Mouse (Mus musculus) heart, embryonic 13.5 days (tissue): ENCODE measurements around the gene Smarcd2. TPM values are rescaled to one million over a fixed set of nuclear protein-coding genes. Genes with fewer than 3 reads are reported as not detected.
A peak's percentile ranks its signal among the peaks of the same experiment; 100 is the strongest.

Experiments used
- ATAC-seq: fragments of 200-750 bp; cut with Nextera tagmentation; 2 replicates; pipeline ENCODE4 v1.8.0; 2017; ENCODE audit warnings: moderate TSS enrichment; ENCODE audit not compliant: insufficient number of reproducible peaks, low FRiP score, low TSS enrichment; ENCODE audit errors: extremely low read depth
- H3K27ac ChIP-seq: fragments of 300-500 bp; sonication (generic); replicated peaks from 2 replicates; pipeline ENCODE4 v1.5.1; 2015; ENCODE audit warnings: moderate library complexity, mild to moderate bottlenecking, inconsistent platforms
- H3K27me3 ChIP-seq: fragments of 300-500 bp; sonication (generic); replicated peaks from 2 replicates; pipeline ENCODE4 v1.6.1; 2015; ENCODE audit warnings: mild to moderate bottlenecking, inconsistent platforms
- H3K36me3 ChIP-seq: fragments of 300-500 bp; sonication (generic); 2 replicates; pipeline ENCODE4 v1.6.1; 2015; ENCODE audit warnings: mild to moderate bottlenecking, inconsistent platforms
- H3K4me1 ChIP-seq: fragments of 300-500 bp; sonication (generic); 2 replicates; pipeline ENCODE4 v1.6.1; 2015; ENCODE audit warnings: inconsistent platforms
- H3K4me2 ChIP-seq: fragments of 300-500 bp; sonication (generic); 2 replicates; pipeline ENCODE4 v1.6.1; 2015; ENCODE audit warnings: inconsistent platforms, mild to moderate bottlenecking, moderate library complexity
- H3K4me3 ChIP-seq: fragments of 300-500 bp; sonication (generic); 2 replicates; pipeline ENCODE4 v1.5.1; 2015; ENCODE audit warnings: moderate library complexity, mild to moderate bottlenecking, inconsistent platforms
- H3K9ac ChIP-seq: fragments of 300-500 bp; sonication (generic); 2 replicates; pipeline ENCODE4 v1.6.1; 2015; ENCODE audit warnings: inconsistent platforms, mild to moderate bottlenecking, moderate library complexity
- H3K9me3 ChIP-seq: fragments of 300-500 bp; sonication (generic); 2 replicates; pipeline ENCODE4 v1.6.1; 2016; ENCODE audit warnings: inconsistent platforms
- WGBS: fragments of 180-500 bp; shearing (Covaris S2); methylation state at CpG from one replicate; pipeline ENCODE4 v1.1.7; 2015; ENCODE audit warnings: mixed read lengths; 5-methylcytosine and 5-hydroxymethylcytosine counted together
- polyA plus RNA-seq: library from polyadenylated mRNA; unstranded; fragments of >200 nt; fragmentation: Nextera tagmentation; extraction: Ambion mirVana; gene quantifications from 2 replicates; pipeline ENCODE4 v1.2.1, GENCODE M21; 2015

The Smarcd2 gene
- polyA plus RNA-seq, 1 experiment from 2014 or later: 20.4 TPM

GRCm38 (mm10) chr11:106274971-106275411 is 2.2 kb upstream of the Smarcd2 start:
- Histone ChIP-seq H3K9ac (0 out of 2 replicates have a peak overlapping the region, but pooled peaks have one; percentile 37), H3K4me3 (no peak overlapping the region), H3K27ac (no peak overlapping the region), H3K36me3 (no peaks in the 10 kb centered on the region), H3K27me3 (no peaks in the 10 kb centered on the region; the same call in 1 of the 2 replicates), H3K4me1 (peaks cover 42% of the 10 kb centered on the region), H3K4me2 (no peak overlapping the region), H3K9me3 (no peaks in the 10 kb centered on the region)
- WGBS: 76% methylated on average over 7 of the region's 7 CpGs
- ATAC-seq: no peak

DNA sequence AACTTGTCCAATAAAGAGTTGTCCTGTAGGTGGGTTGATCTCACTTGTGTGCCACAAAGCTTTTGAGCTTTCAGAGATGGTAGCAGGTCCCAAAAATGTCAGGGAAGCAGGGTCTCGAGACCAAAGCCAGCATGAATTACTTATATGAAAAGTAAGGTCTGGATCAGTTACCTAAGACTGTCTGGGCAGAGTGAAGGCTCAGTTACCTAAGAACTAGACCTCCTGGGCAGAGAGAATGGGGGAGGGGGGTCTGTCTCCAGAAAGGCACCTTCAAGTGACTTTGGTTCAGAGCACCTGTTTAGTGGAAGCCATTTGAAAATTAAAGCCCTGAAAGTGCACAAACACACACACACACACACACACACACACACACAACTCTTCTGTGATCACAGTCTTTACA is 1.6 kb upstream of the Smarcd2 start:
- no peak overlapping the region for H3K4me2 ChIP-seq
- no peak overlapping the region for H3K4me3 ChIP-seq
- H3K36me3 ChIP-seq: no peaks in the 10 kb centered on the region
- H3K4me1 ChIP-seq: peaks cover 45% of the 10 kb centered on the region
- no peaks in the 10 kb centered on the region for H3K9me3 ChIP-seq
- no peak overlapping the region for H3K9ac ChIP-seq
- H3K27me3 ChIP-seq: no peaks in the 10 kb centered on the region; the same call in 1 of the 2 replicates
- ATAC-seq: no peak
- no peak overlapping the region for H3K27ac ChIP-seq
- 78% methylated on average over 1 of the region's 1 CpGs for WGBS

- peak overlapping the region; percentile 87; the same call in 1 of the 2 replicates for H3K9ac ChIP-seq
- no peaks in the 10 kb centered on the region for H3K36me3 ChIP-seq
- 92% methylated on average over 6 of the region's 6 CpGs for WGBS
- no peaks in the 10 kb centered on the region for H3K9me3 ChIP-seq
- H3K4me3 ChIP-seq: peak overlapping the region; percentile 87; the same call in 1 of the 2 replicates
- no peak overlapping the region for H3K27ac ChIP-seq
- H3K4me1 ChIP-seq: peaks cover 51% of the 10 kb centered on the region
- no peak for ATAC-seq
- no peaks in the 10 kb centered on the region; the same call in 1 of the 2 replicates for H3K27me3 ChIP-seq
- H3K4me2 ChIP-seq: peak overlapping the region; percentile 79
Observed at GRCm38 (mm10) chr11:106273811-106274210, 1.0 kb upstream of the Smarcd2 start.

DNA sequence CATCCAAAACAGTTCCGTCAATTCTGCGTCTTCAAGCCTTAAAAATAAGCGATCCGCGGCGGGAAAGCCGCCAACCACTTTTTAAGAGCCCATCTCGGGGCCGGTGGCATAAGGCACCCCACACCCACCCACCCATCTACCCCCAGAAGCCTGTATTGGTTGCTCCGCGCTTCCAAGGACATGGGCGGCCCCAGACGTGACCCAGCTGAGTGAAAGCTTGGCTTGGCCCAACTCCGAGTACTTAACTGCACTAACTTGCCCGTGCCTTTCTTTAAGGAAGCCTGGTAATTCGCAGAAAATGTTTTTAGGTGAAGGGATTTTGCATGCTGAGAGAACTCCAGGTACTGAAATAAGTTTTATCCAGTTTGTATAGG is 526 bp upstream of the Smarcd2 start:
- Histone ChIP-seq H3K4me2 (peak overlapping the region; percentile 79), H3K4me3 (peak overlapping the region; percentile 87), H3K9ac (peak overlapping the region; percentile 87), H3K4me1 (peaks cover 56% of the 10 kb centered on the region), H3K9me3 (no peaks in the 10 kb centered on the region), H3K36me3 (no peaks in the 10 kb centered on the region), H3K27me3 (no peaks in the 10 kb centered on the region; the same call in 1 of the 2 replicates), H3K27ac (peak overlapping the region; percentile 82)
- no peak for ATAC-seq
- 13% methylated on average over 16 of the region's 16 CpGs for WGBS

DNA sequence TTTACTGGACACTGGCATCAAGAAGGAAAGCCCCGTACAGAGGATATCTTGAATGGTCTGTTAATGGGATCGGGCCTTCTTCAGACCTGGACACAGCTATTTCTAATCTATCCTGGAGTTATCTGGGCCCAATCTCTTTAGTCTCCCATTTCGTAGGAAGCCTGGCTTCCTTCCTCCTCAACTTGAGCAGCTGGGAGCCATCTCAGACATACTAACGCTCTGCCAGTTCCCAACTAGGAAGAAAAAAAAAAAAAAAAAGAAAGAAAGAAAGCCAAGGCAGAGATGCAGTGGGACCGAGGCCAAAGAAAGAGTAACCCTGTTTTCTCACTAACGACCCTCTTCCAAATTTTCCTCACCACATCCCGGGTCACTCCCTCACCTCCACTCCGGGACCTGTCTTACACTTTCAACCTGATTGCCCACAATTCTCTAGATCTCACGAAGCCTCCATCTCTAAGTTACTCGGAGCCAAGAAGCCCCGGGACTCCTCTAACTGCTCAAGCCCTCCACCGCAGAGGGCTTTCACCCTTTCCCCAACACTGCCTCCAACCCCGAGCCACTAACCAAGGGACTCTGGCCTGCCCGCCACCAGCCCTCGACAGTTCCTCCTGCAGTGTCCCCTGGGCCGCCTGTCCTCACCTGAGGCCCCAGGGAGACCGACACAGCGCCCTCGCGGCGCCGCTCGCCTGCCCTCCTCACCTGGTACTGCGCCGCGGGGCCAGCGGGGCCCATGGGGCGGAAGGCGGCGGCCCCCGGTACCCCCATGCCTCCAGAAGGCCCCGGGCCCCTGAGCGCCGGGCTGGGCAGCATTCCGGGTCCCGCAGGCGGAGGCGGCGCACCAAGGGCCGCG is 753 bp downstream of the Smarcd2 start:
- H3K9ac ChIP-seq: peak overlapping the region; percentile 98
- H3K27ac ChIP-seq: peak overlapping the region; percentile 92
- WGBS: 1% methylated on average over 41 of the region's 41 CpGs
- peaks cover 68% of the 10 kb centered on the region for H3K4me1 ChIP-seq
- H3K4me2 ChIP-seq: peak overlapping the region; percentile 79
- ATAC-seq: 0 out of 2 replicates have a peak, but pooled peaks have one; percentile 6
- H3K4me3 ChIP-seq: peak overlapping the region; percentile 87
- no peaks in the 10 kb centered on the region for H3K9me3 ChIP-seq
- peaks cover 9% of the 10 kb centered on the region for H3K36me3 ChIP-seq
- no peaks in the 10 kb centered on the region for H3K27me3 ChIP-seq

- WGBS: 35% methylated on average over 5 of the region's 5 CpGs
- Histone ChIP-seq H3K9me3 (no peaks in the 10 kb centered on the region), H3K9ac (peak overlapping the region; percentile 98), H3K27ac (peak overlapping the region; percentile 92), H3K27me3 (no peaks in the 10 kb centered on the region), H3K4me1 (peaks cover 62% of the 10 kb centered on the region), H3K4me3 (peak overlapping the region; percentile 87), H3K36me3 (peaks cover 17% of the 10 kb centered on the region), H3K4me2 (peak overlapping the region; percentile 79)
- ATAC-seq: no peak
Observed at GRCm38 (mm10) chr11:106271131-106271793, 1.5 kb downstream of the Smarcd2 start.

GRCm38 (mm10) chr11:106269060-106269431 is 3.7 kb downstream of the Smarcd2 start:
- H3K27me3 ChIP-seq: no peaks in the 10 kb centered on the region
- no peaks in the 10 kb centered on the region for H3K9me3 ChIP-seq
- H3K4me3 ChIP-seq: no peak overlapping the region
- peaks cover 39% of the 10 kb centered on the region for H3K36me3 ChIP-seq
- peak overlapping the region; percentile 16 for H3K27ac ChIP-seq
- peak overlapping the region; percentile 61 for H3K9ac ChIP-seq
- WGBS: 45% methylated on average over 3 of the region's 3 CpGs
- no peak for ATAC-seq
- 0 out of 2 replicates have a peak overlapping the region, but pooled peaks have one; percentile 18 for H3K4me2 ChIP-seq
- H3K4me1 ChIP-seq: peaks cover 48% of the 10 kb centered on the region

- ATAC-seq: no peak
- Histone ChIP-seq H3K4me2 (peak overlapping the region; percentile 18; the same call in 1 of the 2 replicates), H3K9me3 (no peaks in the 10 kb centered on the region), H3K27me3 (no peaks in the 10 kb centered on the region), H3K4me1 (peaks cover 47% of the 10 kb centered on the region), H3K4me3 (no peak overlapping the region), H3K27ac (peak overlapping the region; percentile 16), H3K36me3 (peaks cover 44% of the 10 kb centered on the region), H3K9ac (peak overlapping the region; percentile 61)
- WGBS: 60% methylated on average over 8 of the region's 8 CpGs
Observed at GRCm38 (mm10) chr11:106268326-106269059, 4.3 kb downstream of the Smarcd2 start.

DNA sequence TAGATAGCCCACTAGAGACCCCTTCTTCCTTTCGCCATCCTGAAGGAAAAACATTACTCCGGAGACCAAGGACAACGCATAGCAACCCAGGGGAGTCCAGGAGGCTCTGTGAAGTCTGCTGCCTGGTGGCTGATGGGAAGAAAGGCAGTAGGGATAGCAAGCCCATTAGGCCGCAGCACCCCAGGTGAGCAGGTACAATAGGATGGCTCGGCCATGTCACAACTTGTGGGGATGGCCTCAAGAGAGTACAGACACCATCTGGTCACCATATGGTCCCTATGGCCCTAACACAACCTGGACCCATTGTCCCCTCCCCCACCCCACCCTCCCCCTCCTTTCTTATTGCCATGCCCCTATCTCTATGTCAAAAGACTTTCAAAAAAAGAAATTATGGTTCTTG is 4.9 kb downstream of the Smarcd2 start:
- Histone ChIP-seq H3K27me3 (no peaks in the 10 kb centered on the region), H3K4me3 (no peak overlapping the region), H3K9me3 (no peaks in the 10 kb centered on the region), H3K4me1 (peaks cover 44% of the 10 kb centered on the region), H3K36me3 (peaks cover 51% of the 10 kb centered on the region), H3K9ac (peak overlapping the region; percentile 25; the same call in 1 of the 2 replicates), H3K27ac (no peak overlapping the region), H3K4me2 (no peak overlapping the region)
- 69% methylated on average over 5 of the region's 5 CpGs for WGBS
- no peak for ATAC-seq

GRCm38 (mm10) chr11:106267311-106267852 is 5.4 kb downstream of the Smarcd2 start:
- ATAC-seq: no peak
- Histone ChIP-seq H3K36me3 (peaks cover 56% of the 10 kb centered on the region), H3K4me2 (no peak overlapping the region), H3K9me3 (no peaks in the 10 kb centered on the region), H3K27ac (no peak overlapping the region), H3K4me3 (no peak overlapping the region), H3K4me1 (peaks cover 44% of the 10 kb centered on the region), H3K27me3 (no peaks in the 10 kb centered on the region), H3K9ac (0 out of 2 replicates have a peak overlapping the region, but pooled peaks have one; percentile 25)
- 57% methylated on average over 15 of the region's 15 CpGs for WGBS
